In genomic region chr17:50291485-50292200, GRCm38 (mm10) we compare ENCODE assay signal across 10 mouse cellular contexts. TPM values are rescaled to one million over a fixed set of nuclear protein-coding genes. Genes with fewer than 3 reads are reported as not detected.
DNase-seq lines count a peak whose midpoint lies in the region; ATAC-seq and TF ChIP-seq lines count a peak whose summit lies in the region.
"Had no signal": no experiment of that assay in that cellular context is flagged by ENCODE, and none has a peak within 500 bp of the region (broad histone marks: within the 10 kb centered on the region; RNA-seq: fewer than 3 reads in every experiment).

No protein-coding gene starts in this region.

- H3K36me3 ChIP-seq in hindbrain, postnatal 0 days (ENCODE audit: insufficient read depth, low read length) = no peaks in the 10 kb centered on the region
- H3K36me3 ChIP-seq in kidney, embryonic 15.5 days = peaks cover 4% of the 10 kb centered on the region; the same call in 1 of the 2 replicates

- no peaks in the 10 kb centered on the region for H3K9me3 ChIP-seq in hindbrain, postnatal 0 days (ENCODE audit: low read length)
- peaks cover 12% of the 10 kb centered on the region for H3K9me3 ChIP-seq in kidney, embryonic 15.5 days (replicated peaks)

- 15% methylated on average over 3 of the region's 3 CpGs for WGBS in hindbrain, postnatal 0 days
- WGBS in kidney, embryonic 15.5 days = 18% methylated on average over 3 of the region's 3 CpGs

- peak overlapping the region; percentile 77 for H3K4me3 ChIP-seq in gastrocnemius, adult 2 months
- no peak overlapping the region for H3K4me3 ChIP-seq in hindbrain, postnatal 0 days (ENCODE audit: low read length)
- H3K4me3 ChIP-seq in kidney, embryonic 15.5 days (replicated peaks) = no peak overlapping the region

- H3K27me3 ChIP-seq in hindbrain, postnatal 0 days (ENCODE audit: insufficient read depth, low read length) = no peaks in the 10 kb centered on the region
- 0 out of 2 replicates have a peak, but pooled peaks cover 3% of the 10 kb centered on the region for H3K27me3 ChIP-seq in kidney, embryonic 15.5 days
- H3K27me3 ChIP-seq: limb, embryonic 13.5 days had no signal

- H3K9ac ChIP-seq in hindbrain, postnatal 0 days (replicated peaks; ENCODE audit: low read length) = no peak overlapping the region
- no peak overlapping the region for H3K9ac ChIP-seq in kidney, embryonic 15.5 days

- DNase-seq in gastrocnemius, adult 2 months = no peak
- DNase-seq in gastrocnemius, postnatal 10 days = no peak
- peak; percentile 58 for DNase-seq in thymus, postnatal 0 days (ENCODE audit: low spot score)
- no peak for DNase-seq in thymus, postnatal 10 days (ENCODE audit: low spot score in 2 of 2)
- peak; percentile 81 for DNase-seq in hindbrain, postnatal 0 days (ENCODE audit: low spot score)
- DNase-seq in urinary bladder, adult 2 months (ENCODE audit: low spot score) = no peak
- no peak for DNase-seq in spleen, postnatal 4 days (ENCODE audit: low spot score in 2 of 2)

- H3K4me2 ChIP-seq in hindbrain, postnatal 0 days (ENCODE audit: low read depth, low read length) = no peak overlapping the region
- no peak overlapping the region for H3K4me2 ChIP-seq in kidney, embryonic 15.5 days

- intact Hi-C loops in gastrocnemius, adult 2 months (cut with DNase I) = loop anchor here (1.0 to 5.0 kb wide), 5 partner anchors 46 to 504 kb away; partner anchors contain the start of gene Plcl2

- TF ChIP-seq CTCF in gastrocnemius, adult 2 months (IDR thresholded peaks at IDR 0.05) = peak; percentile 84
- peak; percentile 75 for TF ChIP-seq CTCF in hindbrain, postnatal 0 days (IDR thresholded peaks at IDR 0.05; ENCODE audit: low read depth)

- H3K4me1 ChIP-seq in hindbrain, postnatal 0 days (ENCODE audit: insufficient read depth, low read length) = no peaks in the 10 kb centered on the region
- H3K4me1 ChIP-seq in kidney, embryonic 15.5 days = no peaks in the 10 kb centered on the region; the same call in 1 of the 2 replicates

- ATAC-seq in hindbrain, postnatal 0 days = no peak
- ATAC-seq in kidney, embryonic 15.5 days (replicated peaks; ENCODE audit: low FRiP score) = no peak
- ATAC-seq: Patski had no signal

- H3K27ac ChIP-seq in gastrocnemius, adult 2 months = no peak overlapping the region
- H3K27ac ChIP-seq in hindbrain, postnatal 0 days = no peak overlapping the region
- H3K27ac ChIP-seq in kidney, embryonic 15.5 days = no peak overlapping the region
- H3K27ac ChIP-seq: limb, embryonic 13.5 days had no signal

RNA-seq across cellular contexts. Expression of gene Dazl, which starts 1.8 kb away (rescaled TPM):
- total RNA-seq in gastrocnemius, adult 2 months (2021) = under 1 TPM; 0.18 to 0.22 TPM
- under 1 TPM; 0.14 to 0.29 TPM for total RNA-seq in gastrocnemius, postnatal 10 days (2021)
- 0.75 and 0.79 TPM in 2 replicates for polyA plus RNA-seq in thymus, postnatal 0 days (2015; fragmentation: Nextera tagmentation; extraction: Ambion mirVana)
- total RNA-seq in hindbrain, postnatal 0 days (2014; rRNA removed) = 0.42 TPM in 1 of 2 replicates, not detected in the other
- polyA plus RNA-seq in hindbrain, postnatal 0 days (2015; fragmentation: Nextera tagmentation; extraction: Ambion mirVana) = 0.48 and 1.9 TPM in 2 replicates
- 0.01 and 0.07 TPM in 2 replicates for polyA plus RNA-seq in urinary bladder, adult 2 months (2012; rRNA removed)
- 0.12 and 0.27 TPM in 2 replicates for polyA plus RNA-seq in kidney, embryonic 15.5 days (2015; fragmentation: Nextera tagmentation; extraction: Ambion mirVana)
- polyA plus RNA-seq: limb, embryonic 13.5 days; Patski had no signal

Comparison
In these comparisons a context has a peak if more than half of its experiments do, and no peak if none do; other contexts are left out.
1. DNase-seq: peak in thymus, postnatal 0 days (single experiment) and hindbrain, postnatal 0 days (single experiment); none in gastrocnemius, adult 2 months (single experiment), gastrocnemius, postnatal 10 days (single experiment), thymus, postnatal 10 days (0 of 2), urinary bladder, adult 2 months (single experiment) and spleen, postnatal 4 days (0 of 2).